Mouse (Mus musculus) c-Kit-positive CD71-negative TER-119-negative erythroid progenitor cells, embryonic 14.5 days (primary cell): ENCODE data around the gene Gpr3.

Source experiments
- DNase-seq: peaks from one replicate; pipeline ENCODE4 v3.0.0-alpha.2; 2013; ENCODE audit warnings: low read depth

Gene Gpr3

DNA sequence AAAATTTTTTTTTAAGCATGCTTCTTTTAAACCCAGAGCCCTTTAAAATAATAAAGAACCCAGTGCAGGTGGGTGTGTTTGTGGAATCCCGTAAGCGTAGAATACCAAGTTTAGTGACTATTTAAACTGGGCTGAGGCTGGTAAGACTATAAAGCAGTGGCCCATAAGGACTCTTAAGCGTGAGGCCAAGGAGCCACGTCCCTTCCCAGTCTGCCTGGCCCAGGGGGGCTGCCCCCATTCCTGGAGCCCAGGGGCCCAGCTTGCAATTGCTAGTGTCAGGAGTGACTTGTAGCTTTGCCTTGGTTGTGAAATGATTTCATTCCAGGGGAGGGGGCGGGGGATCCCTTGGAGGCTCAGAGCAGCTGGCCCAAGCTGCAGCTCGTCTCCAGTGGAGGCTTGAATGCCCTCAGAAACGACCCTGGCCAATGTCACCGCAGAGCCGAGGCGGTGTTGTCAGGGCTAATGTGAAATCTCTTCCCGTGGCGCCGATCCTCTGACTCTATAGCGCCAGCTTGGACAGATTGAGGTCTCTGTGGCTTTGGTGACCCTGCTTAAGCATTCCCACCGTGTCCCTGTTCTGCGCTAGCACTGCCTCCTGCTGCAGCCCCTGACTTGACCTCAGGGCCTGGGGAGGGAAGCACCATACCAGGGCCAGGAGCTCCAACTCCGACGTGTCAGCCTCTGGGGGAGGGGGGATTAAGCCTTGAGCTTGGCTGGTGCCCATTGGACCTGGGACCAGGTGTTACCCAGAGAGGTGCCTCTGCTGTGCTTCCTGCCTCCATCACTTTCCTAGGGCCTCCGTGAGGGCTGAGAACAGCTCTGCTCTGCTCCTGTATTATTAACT is 13.8 kb downstream of the Gpr3 start:
- DNase-seq = no peak

DNA sequence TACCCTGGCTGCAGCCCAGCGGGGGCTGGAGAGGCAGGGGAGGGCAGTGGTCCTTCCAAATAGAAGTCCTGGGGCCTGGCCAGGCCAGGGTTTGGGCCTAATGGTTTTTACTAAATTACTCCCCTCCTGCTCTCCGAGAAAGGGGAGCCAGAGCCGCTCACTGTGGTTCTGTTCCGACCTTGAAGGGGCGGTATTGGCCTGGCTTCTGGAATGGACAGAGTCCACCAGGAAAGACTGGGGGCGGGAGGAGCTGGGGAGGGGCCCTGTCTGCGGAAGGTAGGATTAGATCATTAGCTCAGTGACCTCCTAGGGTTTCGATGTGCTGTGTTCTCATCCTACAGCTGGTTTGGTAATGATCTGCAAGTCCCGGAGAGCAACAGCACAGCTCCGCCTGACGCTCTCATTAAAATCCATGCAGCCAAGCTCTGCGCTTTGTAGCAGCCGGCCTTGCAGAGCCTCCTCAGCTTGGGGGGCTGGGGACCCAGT is 14.5 kb downstream of the Gpr3 start:
- no peak for DNase-seq

DNA sequence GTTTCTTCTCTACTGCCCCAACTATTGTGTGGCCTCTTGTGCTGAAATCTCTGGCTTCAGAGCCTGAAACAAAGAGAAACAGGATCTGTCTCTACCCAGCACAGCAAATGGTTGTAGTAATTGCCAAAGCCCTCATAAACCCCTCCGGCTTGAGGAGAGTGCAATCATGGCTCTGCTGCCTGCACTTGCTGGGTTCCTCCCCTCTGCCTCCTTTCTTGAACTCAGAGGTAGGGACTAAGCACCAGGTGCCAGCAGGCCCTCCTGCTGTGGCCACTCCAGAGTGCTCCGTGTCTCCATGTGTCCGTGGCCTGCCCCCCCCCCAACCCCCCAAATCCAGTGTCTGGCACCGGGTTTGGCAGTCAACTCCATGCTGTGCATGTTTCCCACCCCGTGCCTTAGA is 15.0 kb downstream of the Gpr3 start:
- no peak for DNase-seq

DNA sequence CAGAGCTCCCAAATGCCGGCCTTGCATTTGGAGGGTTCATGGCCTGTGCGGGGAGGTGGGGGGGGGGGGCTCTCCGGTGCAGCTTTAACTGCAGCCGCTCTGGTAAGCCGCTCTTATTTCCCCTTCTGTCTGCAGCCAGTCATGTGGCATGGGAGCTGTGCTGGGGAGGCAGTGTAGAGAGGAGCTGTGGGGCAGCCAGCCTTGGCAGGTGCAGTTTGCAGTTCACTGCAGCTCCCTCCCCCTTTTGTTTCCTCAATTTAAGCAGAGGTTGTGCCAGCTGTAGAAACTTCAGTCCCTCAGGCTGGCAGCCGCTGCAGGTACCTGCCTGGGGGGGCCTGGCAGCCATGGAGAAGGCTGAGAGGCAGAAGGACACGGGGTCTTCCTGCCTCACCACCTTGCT is 15.5 kb downstream of the Gpr3 start:
- DNase-seq = no peak

DNA sequence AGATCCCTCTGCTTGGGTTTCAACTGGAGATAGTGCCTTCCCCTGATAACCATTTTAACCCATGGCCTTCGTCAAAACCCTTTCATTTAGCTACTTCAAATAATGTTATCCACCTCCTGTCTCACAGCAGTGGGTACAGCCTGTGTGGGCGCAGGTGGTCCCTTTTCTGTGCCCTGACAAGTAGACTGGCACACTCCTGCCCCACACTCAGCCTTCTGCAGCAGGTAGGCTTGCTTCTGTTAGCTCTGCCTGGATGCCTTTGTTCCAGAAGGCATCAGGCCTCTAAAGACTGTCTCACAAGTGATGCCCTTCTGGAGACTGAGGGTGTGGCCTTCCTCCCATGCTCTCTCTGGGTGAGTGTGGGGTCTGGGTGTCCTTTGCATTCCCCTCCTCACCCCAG is 16.2 kb downstream of the Gpr3 start:
- no peak for DNase-seq

DNA sequence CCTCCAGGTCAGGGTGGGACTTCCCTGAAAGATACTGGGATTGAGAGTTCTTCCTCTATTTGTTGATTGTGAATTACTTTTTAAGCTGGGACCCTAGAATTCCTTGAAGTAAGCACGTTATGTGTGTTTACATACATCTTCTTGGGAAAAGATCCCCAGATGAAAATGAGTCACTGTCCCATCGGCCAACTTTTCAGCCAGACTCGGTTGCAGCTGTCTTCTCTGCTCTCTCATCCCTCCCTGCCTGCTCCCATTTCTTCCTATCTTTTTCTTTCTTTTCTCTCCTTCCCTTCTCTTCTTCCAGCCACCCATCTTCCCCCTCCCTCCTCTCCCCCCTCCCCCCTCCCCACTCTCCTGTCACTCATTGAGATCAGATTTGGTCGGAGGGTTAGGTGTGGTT is 17.3 kb downstream of the Gpr3 start:
- no peak for DNase-seq

DNA sequence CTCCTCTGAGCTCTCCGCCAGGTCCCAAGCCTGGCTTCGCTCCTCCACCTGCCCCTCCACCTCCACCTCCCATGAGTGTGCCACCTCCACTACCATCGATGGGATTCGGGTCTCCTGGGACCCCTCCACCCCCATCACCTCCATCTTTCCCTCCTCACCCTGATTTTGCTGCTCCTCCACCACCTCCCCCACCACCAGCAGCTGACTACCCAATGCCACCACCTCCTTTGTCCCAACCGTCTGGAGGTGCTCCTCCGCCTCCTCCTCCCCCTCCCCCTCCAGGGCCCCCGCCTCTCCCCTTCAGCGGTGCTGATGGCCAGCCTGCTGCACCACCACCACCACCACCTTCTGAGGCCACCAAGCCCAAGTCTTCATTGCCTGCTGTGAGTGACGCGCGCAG is 17.9 kb downstream of the Gpr3 start:
- no peak for DNase-seq

DNA sequence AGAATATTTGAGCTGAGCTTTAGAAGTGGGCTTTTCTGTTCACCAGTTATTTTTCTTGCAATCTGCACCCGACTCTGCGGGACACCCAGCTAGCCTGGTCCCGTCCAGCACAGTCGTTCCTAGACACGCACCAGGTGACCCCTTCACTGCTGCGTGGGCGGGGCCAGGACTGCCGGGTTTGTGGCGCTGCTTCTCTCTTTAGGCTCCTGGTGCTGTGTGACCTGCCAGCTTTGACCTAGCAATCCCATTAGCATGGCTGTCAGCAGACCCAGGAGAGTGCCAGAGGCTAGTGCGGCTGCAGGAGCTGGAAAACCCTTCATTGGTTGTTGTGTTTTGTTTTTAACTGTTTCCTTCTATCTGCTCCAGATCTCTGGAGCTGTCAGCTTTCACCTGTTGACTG is 22.9 kb downstream of the Gpr3 start:
- DNase-seq = no peak

DNA sequence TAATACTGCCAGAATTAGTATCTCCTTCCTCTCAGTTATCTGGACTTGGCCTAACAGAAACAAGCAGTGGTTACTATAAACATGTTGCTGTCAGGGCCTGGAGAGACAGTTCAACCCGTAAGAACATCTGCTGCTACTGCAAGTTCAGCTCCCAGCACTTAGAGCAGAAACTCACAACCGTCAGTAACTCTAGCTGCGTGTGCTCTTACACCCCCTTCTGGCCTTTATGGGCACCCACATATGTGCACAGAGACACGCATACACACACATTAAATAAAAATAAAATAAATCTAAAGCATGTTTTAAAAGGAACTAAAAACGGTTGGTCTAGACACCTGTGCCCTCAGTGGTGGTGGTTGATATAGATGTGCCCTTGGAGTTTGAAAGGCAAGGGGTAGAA is 25.5 kb downstream of the Gpr3 start:
- no peak for DNase-seq

DNA sequence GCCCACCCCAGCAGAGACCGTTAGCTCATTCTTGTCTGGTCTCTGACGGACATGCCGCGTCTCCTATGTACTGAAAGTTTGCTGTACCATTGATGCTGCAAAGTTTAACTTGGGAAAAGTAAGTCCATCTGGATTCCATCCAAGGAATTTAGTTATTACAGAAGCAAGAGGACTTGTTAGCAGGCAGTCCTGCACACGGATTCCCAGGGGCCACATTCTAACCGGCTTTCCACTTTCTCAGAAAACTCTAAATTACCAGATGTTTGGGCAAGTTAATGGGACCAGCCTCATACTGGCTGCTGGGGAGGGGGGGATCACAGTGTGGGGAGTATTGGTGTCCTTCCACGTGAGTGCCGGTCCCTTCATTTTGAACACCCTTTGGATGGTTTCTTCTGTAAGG is 26.4 kb downstream of the Gpr3 start:
- DNase-seq = no peak

DNA sequence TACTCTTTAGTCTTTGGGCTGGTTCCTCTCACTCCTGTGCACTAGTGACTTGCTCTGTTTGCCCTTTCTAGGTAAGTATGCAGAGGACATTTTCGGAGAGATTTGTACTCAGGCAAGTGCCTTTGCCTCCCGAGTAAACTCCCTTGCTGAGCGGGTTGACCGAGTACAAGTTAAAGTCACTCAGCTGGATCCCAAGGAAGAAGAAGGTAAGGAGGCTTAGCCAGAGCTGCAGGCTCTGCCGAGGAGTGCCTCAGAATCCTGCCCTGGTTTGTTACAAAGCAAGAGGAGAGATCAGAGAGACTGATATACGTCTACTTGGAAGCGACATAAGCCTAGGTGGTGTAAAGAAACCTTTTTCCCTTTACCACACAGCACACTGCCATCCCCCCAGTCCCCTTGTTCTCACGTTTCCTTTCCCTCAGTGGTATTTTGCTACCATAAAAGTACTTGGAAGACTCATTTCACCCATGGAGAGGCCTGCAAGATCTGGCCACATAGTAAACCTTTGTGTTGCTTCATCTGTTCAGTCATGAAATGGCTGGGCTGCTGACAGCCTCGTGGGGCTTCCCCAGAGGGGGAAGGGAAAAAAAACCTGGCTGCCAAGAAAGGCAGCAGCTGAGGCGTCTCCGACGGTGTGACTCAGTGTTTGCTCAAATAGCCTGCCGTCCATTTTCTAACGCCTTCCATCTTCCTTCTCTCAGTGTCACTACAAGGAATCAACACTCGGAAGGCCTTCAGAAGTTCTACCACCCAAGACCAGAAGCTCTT is 27.3 kb downstream of the Gpr3 start:
- DNase-seq = no peak

DNA sequence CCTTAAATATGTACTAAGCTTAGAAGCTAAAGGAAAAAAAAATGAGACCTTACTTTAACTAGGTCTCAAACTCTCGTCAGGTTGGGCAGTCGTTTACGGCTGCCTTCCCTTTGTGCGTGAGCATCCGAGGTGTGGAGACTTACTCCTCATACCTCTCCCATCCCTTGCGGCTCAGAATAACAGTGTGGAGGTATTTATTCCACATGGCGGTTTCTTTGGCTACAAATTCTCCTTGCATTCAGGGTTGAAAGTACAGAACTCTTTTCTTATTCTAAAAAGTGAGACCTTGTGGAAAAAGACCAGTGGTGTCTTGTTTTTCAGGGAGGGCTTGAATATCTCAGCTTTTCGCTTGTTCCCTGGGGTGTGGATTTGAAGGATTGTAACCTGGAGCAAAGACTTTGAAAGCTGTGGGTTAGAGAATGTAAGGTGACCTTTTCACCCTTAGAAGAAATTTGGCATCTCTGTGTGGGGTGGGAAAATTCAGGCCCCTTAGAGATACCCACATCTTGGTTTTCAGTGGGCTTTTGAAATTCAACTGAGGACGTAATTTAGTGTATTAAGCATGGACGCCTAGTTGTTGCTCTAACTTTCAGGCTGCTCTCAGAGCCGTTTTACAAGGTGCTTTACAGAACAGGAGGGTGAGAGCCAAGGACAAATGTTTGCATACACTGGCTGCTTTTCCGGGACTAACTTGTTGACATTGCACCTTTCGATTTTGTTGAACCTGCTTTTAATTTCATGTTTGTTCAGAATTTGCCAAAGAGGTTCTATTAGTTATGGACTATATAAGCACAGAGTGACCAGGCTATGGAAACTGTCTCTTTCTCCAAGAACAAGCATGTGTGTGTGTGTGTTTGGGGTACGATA is 28.1 kb downstream of the Gpr3 start:
- DNase-seq = no peak

DNA sequence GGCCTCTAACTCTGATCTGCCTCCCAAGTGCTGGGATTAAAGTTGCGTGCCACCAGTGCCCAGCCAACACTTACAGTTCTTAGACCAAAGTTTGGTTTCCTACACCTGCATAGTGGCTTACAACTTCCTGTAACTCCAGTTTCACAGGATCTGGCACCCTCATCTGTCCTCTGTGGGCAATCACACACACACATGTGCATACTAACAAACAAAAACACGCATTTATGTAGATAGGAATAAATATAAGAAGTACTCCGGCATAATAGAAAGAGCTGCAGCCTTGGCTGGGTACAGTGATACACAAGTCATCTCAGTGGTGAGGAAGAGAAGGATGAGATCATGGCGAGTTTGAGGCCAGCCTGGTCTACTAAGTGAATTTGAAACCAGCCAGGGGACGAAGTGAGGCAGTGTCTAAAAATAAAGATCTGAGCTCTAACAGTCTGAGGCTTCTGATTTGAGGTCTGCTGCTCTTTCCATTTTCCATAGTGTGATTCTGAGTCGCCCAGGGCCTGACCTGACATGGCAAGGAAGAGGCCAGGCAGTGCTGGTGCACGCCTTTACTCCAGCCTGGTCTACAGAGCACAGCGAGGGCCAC is 29.8 kb downstream of the Gpr3 start:
- no peak for DNase-seq

DNA sequence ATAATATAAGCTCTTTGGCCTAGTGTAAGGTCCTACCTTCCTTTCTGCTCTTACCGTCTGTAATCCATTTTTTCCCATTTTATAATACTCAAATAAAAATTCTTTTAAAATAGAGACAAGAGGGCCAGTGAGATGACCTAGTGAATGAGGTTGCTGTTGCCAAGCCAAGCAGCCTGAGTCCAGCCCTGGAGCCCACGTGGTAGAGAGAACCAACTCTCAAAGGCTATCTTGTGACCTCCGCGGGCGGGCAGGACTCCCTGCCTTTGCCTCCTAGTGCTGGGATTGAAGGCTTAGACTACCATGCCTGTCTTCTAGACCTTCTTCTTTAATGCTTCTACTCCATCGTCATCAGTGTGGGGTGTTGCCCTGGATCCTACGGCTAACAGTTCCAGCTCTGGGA is 33.1 kb downstream of the Gpr3 start:
- no peak for DNase-seq

DNA sequence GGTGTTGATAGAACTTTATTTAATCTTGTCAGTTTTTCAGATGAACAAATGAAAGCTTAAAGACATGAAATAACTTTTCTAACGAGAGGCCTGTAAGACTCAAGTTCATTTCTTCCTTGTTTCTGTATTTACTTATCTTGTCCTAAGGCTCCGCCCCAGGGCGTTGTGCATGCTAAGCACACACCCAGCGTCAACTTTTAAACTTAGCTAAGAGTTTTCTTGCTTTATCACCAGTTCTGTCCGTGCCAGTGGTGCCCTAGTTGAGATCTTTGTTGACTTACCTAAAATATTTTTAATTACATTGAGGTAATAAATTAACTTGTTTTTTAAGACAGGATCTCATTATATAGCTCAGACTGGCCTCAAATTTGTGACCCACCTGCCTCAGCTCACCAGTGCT is 34.0 kb downstream of the Gpr3 start:
- DNase-seq = no peak

DNA sequence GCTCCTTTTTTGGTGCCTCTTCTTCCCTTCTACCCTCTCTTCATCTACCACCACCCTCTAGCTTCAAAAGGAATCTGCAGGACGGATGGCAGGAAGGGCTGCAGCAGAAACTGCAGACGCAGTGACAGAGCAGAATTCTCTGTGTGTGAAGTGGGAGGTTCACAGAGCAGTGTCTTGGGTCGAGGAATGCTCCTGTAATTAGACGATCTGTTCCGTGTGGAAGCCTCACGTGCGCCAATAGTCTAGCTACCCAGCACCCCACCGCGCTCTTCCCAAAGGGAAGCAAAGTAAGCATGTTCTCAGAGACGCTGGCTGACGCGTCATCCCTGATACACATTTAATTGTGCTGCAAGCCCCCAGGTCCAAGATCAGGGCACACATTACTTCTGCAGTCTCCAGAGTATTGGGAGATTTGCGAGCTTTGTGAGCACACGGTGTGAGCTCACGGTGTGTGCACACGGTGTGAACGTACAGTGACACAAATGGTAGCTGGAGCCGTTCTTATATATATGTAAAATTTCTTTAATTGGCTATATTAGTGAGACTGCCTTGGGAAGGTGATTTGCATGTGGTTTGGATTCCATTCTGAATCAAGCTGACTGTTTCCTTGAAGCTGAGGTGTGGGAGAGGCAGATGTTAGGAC is 35.5 kb downstream of the Gpr3 start:
- DNase-seq = no peak

DNA sequence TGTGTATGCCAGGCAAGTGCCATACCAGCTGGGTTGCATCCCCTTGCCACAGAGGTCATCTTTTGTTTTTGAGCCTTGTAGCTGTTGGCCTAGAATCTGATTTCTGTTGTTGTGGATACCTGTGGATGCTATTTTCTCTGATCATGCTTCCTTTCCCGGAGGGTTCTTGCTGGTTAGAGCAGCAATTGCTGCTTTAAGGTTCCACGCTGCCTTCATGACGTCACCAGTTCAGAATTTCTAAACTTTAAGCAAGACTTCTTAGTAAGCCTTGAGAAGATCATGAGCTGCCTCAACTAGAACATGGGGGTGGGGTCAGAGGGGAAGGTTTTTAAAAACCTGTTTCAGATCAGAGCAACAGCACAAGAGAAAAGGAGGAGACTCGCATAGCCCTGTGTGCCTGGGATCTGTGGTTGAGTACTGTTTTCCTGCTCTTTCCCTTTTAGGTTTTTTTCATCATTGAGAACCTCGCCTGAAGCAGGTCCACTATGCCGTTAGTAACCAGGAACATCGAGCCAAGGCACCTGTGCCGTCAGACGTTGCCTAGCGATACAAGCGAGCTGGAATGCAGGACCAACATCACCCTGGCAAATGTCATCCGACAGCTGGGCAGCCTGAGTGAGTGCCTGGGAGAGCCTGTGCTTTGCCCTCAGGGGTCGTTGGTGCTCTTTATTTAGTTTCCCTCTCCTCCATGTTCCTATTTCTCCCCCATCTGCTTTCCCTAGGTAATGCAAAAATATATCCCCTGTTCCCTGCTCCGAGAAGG is 36.2 kb downstream of the Gpr3 start:
- no peak for DNase-seq

DNA sequence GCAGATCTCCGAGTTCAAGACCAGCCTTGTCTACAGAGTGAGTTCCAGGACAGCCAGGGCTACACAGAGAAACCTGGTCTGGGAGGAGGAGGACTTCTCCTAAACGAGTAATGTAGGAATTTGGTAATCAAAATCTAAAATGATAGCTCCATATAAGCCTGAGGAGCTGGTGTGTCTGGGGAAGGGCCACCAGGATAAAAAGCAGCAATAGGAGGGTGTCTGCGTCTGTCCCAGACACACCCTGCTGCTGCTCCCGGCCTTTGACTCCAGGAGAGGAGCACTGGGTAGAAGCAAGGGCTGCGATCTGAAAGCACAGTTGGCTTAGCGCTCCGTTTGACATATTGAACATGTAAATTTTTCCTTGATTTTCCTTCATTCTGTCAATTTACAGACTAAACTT is 37.1 kb downstream of the Gpr3 start:
- DNase-seq = no peak

DNA sequence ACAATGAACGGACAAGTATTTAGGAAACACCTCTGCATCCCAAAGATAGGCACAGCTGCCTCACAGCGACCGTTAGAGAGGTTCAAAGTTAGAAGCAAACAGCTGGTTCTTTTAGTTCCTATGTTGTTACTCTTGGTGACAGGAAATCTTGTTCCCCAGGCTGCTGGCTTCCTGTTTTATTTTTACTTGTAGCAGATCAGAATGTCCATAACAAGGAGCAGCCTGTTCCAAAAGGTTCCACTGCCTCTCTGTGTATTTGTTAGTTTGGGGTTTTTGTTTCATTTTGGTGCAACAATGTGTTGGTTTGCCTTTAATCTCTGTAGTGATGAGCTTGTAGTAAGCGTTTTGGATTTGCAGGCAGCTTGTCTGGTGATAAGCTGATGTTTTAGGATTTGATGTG is 38.0 kb downstream of the Gpr3 start:
- DNase-seq = no peak

DNA sequence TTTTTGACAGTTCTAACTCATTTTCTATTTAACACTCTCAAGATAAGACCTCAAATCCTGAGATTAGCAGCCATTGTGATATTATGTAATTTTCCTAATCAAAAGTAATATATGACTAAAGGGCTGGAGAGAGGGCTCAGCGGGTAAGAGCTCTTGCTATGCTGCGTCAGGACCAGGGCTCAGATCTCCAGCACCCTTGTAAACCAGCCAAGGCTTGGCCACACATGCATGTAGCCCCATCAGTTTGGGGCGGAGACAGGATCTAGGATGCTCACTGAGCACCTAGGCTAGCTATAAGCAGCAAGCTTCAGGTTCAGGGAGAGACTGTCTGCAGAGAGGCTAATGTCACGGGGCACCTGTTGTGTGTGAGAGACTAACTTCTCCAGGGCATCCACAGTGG is 39.9 kb downstream of the Gpr3 start:
- DNase-seq = no peak

DNA sequence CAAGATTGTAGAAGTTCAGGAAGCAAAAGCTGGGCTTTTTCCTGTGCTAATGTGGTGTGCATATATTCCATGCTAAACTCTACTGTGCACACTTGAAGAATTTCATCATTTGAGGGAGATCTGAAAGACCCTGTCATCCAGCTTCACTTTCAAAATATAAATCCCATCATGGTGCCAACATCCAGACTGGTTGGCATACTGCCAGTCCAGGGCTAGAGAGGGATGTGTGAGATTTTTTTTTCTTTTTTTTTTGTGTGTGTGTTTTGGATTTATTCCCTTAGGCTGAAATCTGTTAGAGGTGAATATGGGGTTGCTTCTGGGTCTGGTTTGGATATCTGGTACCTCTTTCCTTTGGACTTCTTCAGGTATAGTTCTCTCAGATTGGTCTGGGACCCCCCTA is 41.7 kb downstream of the Gpr3 start:
- DNase-seq = no peak
